Mouse (Mus musculus): ENCODE measurements at regions not wholly inside any gene's neighbourhood (a gene's known extent, or its start where the extent isn't known, plus 50 kb on each side); places are given as distances from the start of the nearest gene placed in this dataset.

DNA sequence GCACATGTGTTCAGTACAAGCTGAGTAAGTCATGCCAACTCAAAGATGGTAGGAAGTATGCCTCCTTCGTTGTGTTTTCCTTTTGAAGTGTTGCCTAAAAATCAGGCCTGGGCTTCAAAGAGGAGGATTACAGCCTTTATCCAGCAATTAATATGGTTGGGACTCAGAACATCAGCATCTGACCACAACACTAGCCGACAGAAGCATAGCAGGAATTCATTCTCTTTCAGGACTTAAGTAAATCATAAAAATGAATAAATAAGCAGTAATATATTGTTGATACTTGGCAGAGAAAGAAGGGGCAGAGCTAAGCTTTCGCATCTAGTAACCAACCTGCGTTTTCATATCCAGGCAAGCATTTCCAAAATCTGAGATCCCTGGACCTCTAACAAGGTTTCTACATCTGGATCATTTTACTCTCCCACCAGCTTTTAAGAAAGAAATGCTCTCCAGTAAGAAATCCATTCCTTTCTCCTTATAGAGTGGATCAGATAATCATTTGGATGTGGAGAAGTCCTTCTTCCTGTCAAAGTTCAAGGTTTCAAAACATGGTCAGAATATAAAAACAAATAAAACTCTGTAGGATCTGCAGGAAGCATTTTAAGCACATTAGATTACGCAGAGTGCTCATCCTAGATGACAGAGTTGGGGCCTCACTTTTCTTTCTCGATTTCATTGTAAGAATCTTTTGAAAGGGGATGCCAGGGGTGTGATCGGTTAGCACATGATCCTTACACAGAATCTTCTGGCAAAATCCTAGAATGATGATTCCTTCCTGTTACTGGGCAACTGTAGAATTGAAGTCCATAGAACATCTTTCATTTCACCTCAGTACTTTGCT lies 230.6 kb upstream of the Zic4 start:
- no peak for DNase-seq (ENCODE audit: low spot score in 2 of 2)

DNA sequence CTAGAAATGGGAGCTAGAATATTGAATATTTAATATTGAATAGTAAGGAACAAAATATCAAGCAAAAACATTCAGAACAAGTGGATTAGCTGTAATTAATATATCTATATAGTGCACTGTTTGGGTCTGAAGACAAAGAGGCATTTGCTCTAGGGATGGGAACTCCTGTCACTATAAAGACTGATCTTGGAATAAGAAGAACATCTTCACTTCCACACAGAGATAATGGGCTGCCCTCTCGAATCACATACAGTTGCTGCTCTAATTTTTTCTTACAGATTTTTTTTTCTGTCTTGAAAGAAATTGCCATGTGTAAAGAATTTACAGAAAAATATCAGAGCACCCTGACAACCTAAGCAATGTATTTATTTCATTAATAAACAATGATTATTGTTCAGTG lies 229.7 kb upstream of the Zic4 start:
- no peak for DNase-seq (ENCODE audit: low spot score in 2 of 2)

DNA sequence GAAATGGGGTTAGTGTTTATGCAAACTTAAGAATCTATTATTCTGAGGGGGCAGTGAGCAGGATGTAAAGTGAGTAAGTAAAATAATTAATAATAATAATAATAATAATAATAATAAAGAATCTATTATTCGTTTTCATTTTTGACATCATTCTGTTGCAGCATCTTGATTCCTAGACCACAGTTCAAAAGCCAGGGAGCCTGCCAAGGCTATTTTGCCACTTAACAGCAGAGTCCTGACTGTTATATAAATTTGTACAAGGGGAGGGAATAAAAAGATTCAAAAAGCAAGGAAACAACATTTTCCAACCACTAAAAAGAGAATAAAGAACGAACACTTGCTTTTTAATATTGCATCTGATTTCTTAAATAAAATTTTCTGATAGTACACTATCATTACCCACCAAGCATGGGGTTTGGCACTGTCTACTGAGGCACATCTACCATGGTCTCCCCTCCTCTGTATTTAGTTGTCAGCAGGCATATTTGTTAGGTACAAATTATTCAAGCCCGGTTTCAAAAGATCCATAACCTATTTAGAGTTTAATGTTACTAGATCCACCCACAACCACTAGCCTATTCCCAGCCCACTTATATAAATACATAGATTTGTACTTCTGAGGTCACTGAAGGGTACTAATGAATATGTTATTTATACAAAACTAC lies 228.8 kb upstream of the Zic4 start:
- DNase-seq (ENCODE audit: low spot score in 2 of 2), result no peak

DNA sequence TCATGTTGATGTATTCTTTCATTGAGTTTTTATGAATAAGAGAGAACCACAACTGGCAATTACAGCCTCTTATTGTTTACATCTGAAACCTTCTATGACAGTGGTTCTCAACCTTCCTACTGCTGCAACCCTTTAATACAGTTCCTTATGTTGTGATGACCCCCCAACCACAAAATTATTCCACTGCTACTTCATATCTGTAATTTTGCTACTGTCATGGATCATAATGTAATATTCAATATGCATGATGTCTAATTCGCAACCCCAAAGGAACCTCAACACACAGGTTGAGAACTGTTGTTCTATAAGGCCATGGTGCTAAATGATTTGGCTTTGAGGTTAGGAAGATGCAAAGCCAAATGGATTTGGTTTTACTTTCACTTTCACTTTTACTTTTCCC lies 227.9 kb upstream of the Zic4 start:
- DNase-seq (ENCODE audit: low spot score in 2 of 2), result no peak

DNA sequence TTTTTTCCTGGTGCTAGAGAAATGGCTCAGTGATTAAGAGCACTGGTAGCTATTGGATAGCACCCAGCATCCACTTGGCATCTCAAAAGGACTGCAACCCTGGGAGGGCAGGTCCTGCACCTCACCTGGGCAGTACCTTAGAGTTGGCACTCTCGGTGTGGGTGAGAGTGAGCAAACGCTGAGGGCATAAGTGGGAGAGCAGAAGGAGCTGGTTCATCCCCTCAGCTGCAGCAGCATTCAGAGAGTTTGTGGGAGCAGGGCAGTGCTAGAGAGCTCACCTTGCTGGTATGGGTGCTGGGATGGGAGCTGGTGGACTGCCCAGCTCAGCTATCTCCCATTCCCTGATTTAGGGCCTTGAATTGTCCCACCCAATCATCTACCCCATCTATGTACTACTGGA lies 227.1 kb upstream of the Zic4 start:
- DNase-seq (ENCODE audit: low spot score in 2 of 2), result no peak

DNA sequence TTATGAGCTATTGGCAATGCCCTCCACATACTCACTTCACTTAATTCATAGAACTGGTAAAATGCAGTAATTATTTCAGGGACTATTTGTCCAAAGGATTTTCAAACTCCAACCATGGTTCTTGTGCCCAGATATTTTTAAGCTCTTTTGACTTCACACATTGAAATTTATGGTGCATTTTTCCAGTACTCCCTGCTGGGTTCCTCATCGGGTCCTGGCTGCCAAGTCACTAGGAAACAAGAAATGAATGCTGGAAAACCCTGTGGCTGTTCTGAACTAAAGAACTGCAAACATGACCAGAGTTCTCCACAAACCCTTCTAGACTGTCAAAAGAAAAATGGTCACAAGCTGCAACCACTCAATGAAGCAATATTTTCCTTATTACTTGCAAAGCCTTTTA lies 221.6 kb upstream of the Zic4 start:
- DNase-seq (ENCODE audit: low spot score in 2 of 2), result no peak

DNA sequence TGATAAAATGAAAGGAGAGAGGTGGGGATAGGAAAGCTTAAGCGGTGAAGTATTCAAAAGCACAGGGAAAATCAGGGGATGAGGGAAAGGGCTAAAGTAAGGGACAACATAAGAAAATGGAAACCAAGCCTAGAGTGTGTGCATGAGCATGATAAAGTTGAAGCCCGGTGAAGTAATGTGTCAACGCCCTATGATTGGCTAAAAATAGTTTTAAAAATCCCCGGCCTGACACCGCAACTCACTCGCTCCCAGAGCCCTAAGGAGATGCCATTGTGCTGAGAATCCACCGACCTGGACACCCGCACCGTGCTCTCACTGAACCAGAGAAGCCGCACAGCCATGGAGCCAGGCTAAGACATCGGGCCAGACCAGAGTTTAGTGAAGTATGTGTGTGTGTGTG lies 210.3 kb upstream of the Zic4 start:
- no peak for DNase-seq (ENCODE audit: low spot score in 2 of 2)

DNA sequence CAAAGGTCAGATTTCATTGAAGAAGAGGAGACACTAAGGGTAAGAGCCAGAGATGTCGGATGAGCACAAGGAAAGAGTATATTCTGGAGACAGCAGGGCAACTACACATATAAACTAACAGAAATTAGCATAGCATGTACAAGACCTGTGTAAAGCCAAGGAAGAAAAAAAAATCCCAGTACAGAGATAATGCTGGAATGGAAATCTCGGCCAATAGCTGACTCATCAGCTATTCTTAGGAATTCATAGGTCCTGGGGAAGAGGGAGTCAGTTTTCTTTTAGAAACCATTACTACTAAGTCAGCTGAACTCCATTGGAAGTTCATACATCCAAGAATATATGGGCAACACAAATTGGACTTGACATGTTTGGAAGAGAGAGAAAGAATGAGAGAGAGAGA lies 202.9 kb upstream of the Zic4 start:
- no peak for DNase-seq (ENCODE audit: low spot score in 2 of 2)

DNA sequence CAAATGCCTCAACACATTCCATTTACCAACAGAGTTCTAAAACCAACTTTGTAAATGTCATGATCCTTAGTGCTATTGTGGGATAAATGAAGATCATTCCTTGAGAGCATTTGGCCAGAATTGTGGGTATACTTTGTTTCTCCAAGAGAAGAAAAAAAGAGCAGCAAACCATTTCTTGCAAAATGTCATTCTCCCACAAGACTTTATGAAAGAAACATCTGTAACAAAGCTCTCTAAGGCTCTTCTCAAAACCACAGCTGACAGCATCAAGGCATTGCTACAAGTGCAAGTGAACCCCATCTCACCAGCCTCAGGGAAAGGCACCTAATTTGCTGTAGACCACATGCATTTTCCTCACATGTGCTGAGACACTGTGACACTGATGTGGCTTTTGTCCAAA lies 194.3 kb upstream of the Zic4 start:
- no peak for DNase-seq (ENCODE audit: low spot score in 2 of 2)

DNA sequence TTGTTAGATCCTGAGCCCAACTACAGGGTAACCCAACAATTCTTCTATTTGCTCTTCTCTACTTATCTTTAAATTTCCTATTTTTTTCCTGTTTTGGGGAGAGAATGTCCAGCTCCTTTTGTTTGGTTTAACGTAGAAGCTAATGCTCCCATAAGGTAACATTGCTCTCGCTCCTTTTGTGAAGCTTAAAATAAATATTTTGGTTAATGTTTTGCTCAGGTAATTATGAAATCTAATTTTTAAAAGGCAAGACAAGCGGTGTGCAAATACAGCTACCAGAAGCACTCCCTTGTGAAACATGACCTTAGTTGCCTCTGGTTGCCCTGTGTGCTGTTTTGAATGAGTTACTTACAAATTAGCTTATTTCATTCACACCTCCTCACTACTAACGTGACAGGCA lies 169.0 kb upstream of the Zic4 start:
- DNase-seq (ENCODE audit: low spot score in 2 of 2), result no peak

DNA sequence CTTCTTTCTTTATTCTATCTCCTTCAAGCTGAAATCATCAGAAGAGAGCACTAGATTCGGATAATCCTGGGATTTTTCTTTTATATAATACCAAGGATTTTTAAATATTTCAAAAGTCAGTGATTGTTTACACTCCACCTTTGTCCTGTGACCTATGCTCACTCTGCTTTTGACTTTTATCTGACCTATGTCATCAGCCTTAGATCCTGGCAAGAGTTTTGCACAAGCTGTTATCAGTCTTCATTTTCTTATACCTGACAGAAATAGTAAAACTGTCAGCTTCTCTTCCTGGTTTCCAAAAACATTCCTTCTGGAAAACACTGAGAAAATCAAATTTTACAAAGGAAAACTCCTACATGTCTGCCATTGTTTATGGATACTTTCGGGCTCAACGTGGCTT lies 168.3 kb upstream of the Zic4 start:
- DNase-seq (ENCODE audit: low spot score in 2 of 2), result no peak

DNA sequence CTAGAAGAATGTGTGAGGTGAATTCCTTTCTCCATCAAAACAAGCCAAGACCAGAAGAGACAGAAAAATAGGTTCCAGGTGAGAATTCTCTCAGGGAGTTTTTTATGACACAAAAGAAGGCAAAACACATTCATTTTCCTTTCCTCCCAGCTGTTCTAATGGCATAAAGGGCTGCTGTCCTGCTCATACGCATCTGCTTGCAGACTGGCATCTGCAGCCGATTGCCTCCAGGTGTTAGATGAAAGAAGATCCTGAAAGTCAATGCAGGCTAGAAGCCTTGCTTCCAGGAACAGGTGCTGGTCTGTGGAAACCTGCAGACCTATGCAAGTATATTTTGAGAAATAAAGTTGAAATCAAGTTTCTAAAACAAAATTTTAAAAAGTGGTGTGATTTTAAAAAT lies 154.9 kb upstream of the Zic4 start:
- DNase-seq (ENCODE audit: low spot score in 2 of 2), result no peak

DNA sequence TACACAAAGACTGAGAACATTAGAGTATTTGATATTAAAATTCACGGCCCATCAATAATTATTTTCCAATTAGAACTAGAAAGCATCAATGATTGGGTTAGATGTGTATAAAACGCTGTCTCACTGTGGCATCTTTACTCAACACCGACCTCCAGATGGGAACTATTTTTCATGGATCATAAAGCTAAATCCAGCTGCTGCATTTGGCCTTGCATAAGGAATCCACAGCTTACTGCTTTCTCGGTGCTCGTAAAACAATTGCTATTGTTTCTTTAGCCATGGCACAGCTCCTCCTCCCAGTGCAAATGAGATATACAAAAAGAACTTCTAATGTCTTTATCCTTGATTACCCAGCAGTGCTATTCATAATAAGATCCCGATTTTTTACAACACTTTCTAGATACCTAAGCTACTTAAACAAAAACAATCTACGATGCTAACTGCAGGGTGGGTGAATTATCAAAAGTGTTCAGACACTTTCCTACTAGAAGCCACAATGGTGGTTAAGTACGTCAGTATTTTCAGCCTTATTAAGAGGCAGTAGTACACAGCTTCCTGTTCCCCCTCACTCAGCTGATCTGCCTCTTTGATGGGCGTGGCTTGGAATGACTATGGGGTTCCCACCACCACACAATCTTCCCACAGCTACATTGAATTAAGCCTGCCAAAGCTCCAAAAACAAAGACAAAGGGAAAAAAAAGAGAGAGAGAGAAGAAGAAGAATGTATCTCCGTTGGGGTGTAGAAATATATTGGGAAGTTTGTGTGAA lies 134.4 kb upstream of the Zic4 start:
- DNase-seq (ENCODE audit: low spot score in 2 of 2), result no peak

DNA sequence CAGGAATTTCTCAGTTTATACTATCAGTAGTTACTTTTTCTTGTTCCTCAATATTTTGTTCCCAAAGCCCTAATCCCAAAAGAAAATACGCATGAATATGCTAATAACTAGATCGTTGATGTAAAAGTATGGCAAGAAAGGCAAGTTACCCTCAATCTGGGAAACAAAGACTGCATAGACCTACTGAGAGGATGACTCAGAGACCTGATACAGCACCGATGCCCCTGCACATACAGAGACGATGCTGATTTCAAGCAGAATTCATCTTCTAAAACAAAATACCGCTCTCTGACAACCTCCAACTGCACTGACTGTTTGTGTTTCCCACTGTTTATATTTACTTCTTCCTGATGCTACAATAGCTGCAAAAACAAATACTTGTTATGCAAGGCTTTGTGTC lies 133.7 kb upstream of the Zic4 start:
- no peak for DNase-seq (ENCODE audit: low spot score in 2 of 2)

DNA sequence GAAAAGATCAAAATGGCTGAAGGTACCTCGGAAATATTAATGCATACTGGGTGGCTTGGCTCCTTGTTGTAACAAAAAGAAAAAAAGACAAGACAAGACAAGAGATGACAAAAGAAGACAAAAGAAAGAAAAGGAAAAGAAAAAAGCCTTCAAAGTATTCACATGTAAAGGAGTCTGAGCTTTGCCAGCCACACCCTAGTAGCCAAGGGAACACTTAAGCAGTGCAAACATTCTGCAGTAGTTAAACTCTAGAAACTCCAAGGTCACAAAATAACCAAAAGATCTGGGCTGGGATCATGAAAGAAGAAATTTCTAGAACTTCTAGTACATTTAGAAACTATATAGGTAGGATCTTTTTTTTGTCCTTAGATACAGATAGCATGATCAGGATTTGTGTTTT lies 108.3 kb upstream of the Zic4 start:
- DNase-seq (ENCODE audit: low spot score in 2 of 2), result no peak

DNA sequence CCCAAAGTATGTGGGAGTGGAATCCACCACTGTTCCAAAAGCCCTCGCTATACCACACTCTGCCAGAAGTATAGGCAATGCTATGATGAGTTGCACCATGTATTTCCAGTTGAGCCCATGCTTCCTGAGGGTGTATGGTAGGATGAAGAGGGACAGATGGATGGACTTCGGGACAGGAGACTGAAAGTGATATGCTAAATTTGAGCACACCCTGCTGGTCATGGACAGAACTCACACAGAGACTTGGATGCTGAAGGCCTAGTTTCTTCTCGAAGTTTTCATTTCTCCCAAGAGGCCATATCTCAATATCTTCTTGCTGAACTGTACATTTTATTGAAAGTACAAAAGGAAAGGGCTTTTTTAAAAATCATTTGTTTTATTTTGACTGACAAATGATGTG lies 70.9 kb upstream of the Zic4 start:
- no peak for DNase-seq (ENCODE audit: low spot score in 2 of 2)
